Mouse (Mus musculus) left cerebral cortex, adult 18-20 months (tissue): ENCODE measurements around the gene Abcc4. TPM values are rescaled to one million over a fixed set of nuclear protein-coding genes. Genes with fewer than 3 reads are reported as not detected.
A peak's percentile ranks its signal among the peaks of the same experiment; 100 is the strongest.
"Not testable (repeated sequence)": the region's sequence is repeated elsewhere in the genome, so short reads cannot be mapped to it uniquely, and the experiment has no call there.

Source experiments
- DNase-seq, 2 experiments: peaks; one replicate each; pipeline ENCODE4 v3.0.0; 2021 to 2022; ENCODE audit warnings: low spot score in 2 of 2, mixed read lengths in 1 of 2
- total RNA-seq, 2 experiments: library from RNA; stranded (reverse); gene quantifications; 2 replicates each; pipeline ENCODE4 v1.2.3; 2021

The Abcc4 gene
- total RNA-seq, 2 experiments from 2014 or later, result 8.4 to 9.8 TPM

DNA sequence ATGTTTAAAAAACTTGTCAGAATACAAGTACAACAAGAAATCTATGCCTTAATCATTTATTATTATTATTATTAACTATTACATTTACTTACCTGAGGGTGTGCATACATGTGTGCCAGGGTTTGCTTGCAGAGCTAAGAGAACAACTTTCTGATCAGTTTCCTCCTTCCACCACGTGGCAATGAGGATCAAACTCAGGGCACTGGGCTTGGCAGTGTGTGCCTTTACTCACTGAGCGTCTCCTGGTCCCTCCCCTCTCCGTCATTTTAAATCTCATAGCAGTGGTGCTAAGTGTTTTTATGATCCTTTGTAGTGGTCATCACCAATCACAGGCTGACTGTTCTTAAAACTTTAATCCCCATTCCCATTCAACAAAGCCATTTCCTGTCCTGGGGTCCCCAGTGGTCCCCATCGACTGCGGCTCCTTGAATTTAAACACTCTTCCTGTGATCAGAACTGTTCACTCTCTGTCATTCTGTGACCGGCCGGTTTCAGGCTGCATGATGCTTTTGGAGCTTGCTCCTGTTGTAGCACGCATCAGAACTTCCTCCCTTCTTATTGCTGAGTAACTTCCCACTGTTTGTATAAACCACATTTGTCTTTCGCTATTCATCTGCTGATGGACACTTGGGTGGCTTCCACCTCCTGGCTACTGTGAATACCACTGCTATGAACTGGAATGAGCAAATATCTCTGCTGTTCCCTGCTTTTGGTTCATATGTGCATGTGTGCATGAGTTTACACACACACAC is 191.6 kb downstream of the Abcc4 start:
- DNase-seq, result no peak

GRCm38 (mm10) chr14:118511715-118512114 is 194.3 kb downstream of the Abcc4 start:
- not testable (repeated sequence) for DNase-seq

- no peak for DNase-seq
Measured at GRCm38 (mm10) chr14:118510793-118511192, 195.2 kb downstream of the Abcc4 start.

GRCm38 (mm10) chr14:118510216-118510615 is 195.8 kb downstream of the Abcc4 start:
- DNase-seq, result no peak

GRCm38 (mm10) chr14:118507829-118508228 is 198.2 kb downstream of the Abcc4 start:
- no peak for DNase-seq

GRCm38 (mm10) chr14:118506591-118507146 is 199.3 kb downstream of the Abcc4 start:
- DNase-seq, result no peak

DNA sequence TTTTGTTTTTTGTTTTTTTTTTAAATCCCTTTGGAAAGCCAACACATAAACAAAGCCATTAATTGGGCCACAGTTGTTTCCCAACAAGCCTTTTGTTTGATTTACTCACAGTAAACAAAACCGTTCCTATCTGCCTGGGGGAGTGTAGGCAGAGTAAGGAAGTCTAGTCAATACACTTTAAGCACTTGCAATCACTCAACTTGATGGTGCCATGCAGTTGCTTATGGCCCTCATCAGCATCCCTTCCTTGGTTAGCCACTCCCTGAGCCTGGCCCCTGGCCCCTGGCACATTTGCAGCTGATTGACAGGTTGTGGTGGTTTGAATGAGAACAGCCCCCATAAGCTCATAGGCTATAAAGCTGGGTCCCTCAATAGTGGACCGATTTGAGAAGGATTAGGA is 209.3 kb downstream of the Abcc4 start:
- DNase-seq, result no peak

DNA sequence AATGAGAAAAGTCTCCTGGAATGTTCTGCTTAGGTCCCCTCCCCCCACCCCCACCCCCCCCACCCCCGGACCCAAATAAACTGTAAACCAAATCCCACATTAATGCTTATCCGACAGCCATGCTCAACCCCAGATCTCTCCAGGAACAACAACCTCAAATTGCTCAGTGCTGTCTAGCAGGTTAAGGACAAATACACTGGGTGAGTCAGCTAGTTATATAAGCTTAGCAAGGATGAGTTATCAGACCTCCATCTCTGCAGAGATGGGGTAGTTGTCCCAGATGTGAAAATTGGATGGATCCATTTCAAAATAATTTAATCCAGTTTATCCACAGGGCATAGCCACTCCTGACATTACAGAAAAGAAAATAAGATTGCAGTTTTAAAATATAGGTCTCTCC is 210.6 kb downstream of the Abcc4 start:
- no peak for DNase-seq

- DNase-seq, result no peak
Measured at GRCm38 (mm10) chr14:118491708-118492107, 214.3 kb downstream of the Abcc4 start.

GRCm38 (mm10) chr14:118491300-118491699 is 214.7 kb downstream of the Abcc4 start:
- DNase-seq, result no peak

DNA sequence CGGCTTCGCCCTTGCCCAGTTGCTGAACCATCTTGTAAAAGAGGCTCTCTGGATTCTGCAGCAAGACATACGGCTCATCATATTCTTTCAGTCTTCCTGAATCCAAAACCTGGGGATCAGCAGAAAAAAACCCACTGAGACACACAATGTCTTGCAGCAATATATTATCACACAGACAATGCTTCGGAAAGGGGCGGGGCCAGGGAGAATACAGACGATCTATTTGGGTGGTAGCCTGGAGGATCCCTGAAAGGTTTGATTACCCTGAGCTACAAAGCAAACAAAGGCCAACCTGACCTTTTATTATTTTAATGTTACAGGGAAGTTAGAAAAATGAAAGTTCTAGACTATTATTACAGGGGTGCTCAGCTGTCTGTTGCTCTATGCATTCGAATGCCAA is 215.5 kb downstream of the Abcc4 start:
- DNase-seq, result no peak

DNA sequence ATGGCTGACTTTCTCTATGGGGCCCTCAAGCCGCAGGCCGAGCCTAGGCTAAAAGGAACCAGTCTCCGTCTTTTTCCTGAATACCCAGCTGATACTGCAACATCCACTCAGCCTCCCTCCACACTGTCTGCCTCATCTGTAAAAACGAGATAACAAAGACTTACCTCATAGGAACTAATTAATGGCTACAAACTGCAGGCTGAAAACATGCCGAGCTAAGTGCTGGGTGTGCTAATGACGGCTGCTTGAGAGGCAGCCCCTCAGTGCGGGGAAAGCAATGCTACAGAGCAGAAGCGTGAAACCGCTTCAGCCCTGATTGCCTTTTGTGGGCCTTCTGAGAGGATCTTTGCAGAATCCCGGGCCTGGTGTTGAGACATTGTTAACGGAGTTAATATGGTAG is 219.7 kb downstream of the Abcc4 start:
- DNase-seq, result no peak

- no peak for DNase-seq
Measured at GRCm38 (mm10) chr14:118485646-118486045, 220.4 kb downstream of the Abcc4 start.

DNA sequence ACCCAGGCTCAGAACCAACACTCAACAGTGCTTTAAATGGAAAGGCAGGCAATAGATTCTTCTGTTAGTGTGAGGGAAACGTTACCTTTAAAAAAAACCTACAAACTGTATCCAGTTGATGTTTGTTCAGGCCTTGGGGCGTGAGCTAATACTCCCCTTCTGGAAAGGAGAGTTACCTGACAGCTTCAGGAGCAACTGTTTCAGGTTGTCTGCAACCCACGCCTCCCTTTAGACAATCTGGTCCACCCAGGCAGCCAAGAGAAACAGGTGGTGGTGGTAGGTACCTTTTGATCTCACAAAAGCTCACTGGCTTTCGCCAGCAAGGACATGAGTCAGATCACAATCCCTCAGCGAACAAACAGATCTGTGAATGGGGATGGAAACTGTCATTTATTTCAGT is 223.7 kb downstream of the Abcc4 start:
- no peak for DNase-seq

GRCm38 (mm10) chr14:118481779-118482178 is 224.2 kb downstream of the Abcc4 start:
- no peak for DNase-seq

DNA sequence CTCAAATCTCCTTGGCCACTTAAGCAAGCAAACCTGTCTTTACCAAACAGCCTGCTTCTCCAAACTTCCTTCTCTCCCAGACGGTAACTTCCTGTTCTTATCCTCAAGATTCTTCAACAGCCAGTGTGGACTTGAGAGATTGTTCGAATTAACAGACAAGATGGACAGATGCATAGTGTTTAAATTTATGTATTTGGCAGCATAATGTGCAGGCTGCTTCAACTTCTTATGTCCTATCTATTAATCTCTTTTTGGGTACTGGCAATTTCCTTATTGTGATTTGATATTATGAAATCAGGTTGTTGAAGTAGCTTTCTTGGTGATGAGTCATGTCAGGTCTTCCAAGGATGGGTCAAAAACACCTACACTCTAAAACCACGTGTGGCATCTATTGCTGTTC is 229.7 kb downstream of the Abcc4 start:
- DNase-seq, result no peak

DNA sequence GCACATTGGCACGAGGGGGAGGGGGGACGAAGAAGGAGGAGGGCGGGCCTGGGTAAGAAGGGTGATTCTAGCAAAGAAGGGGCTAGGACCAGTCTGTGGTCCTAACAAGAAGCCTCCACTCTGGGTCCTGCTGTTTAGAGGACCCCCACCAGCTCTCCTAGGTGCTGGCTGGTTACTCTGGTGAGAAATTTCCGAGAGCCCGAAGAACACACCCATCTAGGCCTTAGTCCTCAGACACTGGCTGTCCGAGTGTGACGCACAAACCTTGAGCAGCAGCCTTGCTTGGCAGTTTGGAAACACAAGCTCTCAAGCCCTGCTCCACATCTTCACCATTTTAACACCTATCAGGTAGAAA is 230.9 kb downstream of the Abcc4 start:
- no peak for DNase-seq

DNA sequence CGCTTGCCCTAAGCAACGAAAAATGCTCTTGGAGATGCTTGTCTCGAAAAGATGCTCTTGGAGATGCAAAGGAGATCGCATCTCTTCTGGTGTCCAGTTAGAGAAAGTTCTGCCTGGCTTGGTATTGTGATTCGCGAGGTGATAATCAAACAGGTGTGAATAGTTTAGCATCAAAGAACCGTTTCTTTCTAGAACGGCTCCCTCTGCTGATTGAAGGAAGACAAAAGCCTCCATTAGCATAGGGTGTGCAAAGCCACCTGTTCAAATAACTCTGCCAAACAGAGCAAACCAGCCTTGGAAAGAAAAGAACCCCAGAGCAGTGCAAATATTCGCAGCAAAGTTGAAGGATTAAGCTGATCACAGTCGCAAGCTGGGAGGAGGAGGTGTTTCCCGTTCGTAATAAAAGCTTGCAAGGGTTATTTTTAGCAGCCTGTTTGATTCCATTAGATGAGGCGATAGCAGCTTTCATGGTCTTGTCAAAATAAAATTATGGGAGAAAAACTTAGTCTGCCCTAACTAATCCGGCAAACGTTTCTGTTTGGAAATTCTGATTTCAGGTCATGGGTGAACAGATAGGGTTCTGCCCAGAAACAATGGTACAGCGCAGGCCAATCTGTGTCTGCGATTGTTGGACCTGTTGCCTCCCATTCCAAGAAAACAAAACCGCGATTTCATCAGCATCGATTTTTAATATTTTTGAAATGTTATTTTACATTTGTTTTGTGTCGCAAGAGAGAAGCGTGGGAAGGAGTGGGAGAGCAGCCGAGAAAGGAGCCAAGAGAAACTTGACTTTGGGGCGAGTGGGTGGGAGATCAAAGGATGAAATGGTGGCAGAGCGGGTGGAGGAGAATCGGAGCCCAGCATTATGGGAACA is 231.6 kb downstream of the Abcc4 start:
- DNase-seq, result no peak

GRCm38 (mm10) chr14:118473831-118474193 is 232.2 kb downstream of the Abcc4 start:
- peak; percentile 12 to 30 for DNase-seq

GRCm38 (mm10) chr14:118473188-118473830 is 232.7 kb downstream of the Abcc4 start:
- no peak for DNase-seq

- no peak for DNase-seq
Measured at GRCm38 (mm10) chr14:118465331-118465730, 240.7 kb downstream of the Abcc4 start.

DNA sequence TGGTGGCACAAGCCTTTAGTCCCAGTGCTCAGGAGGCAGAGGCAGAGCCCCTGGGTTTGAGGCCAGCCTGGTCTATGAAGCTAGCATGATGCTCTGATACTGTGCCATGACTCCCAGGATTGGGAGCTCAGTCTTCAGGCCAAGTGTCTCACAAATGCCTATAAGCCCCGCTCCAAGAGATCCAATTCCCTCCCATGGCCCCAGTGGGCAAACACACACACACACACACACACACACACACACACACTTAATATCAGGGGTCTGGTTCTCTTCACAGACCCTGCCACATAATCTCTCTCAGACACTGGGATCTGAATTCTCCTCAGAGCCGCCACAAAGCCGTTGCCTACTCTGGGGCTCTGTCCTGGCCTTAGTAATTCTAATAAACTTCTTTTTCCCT is 241.6 kb downstream of the Abcc4 start:
- no peak for DNase-seq
